Mouse (Mus musculus) mesoderm, embryonic 11.5 days (tissue): ENCODE data around the gene Fhit.

Experiments used
- DNase-seq: peaks from one replicate; pipeline ENCODE4 v3.0.0-alpha.2; 2012; ENCODE audit warnings: low read depth, low spot score

Fhit gene

DNA sequence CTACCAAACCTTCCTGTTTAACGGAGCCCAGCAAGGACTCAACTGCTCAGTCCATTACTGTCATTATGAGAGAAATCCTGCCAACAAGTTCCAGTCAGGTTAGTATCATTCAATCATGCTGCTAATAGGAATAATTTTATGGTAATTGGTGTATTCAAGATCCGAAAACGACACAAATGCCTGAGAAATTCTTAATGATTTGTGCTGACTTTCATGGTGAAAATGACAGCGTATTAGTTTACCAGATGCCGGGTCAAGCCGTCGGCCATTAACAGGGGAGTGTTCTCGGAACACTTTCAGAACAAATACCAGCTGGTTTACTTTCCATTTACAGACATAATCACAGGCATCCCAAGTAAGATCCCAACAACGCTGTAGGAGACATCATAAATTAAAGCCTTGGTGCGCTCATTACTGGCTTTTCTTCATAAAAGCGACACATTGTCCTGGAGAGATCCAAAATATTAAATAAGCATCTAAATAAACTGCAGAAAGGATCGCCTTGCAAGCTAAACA, 451.0 kb downstream of the Fhit start:
- DNase-seq, result no peak

DNA sequence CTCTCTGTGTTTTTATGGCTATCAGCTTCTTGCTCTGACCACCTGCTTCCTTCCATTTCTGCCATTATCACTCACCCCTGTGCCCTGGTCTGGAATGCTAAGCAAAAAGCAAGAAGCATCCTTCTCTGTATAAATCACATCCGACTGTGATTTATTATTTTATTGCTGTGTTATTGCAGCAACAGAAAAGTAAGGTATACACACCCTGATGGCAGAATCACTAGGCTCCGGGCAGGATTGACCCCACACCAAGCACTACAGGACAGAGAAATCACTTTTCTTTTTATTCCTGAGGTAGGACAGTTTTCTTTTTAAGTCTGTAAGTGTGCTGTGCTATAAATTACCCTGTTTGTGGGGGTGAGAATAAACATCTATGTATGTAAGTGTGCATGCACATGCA, 460.1 kb downstream of the Fhit start:
- peak; percentile 26 for DNase-seq

DNA sequence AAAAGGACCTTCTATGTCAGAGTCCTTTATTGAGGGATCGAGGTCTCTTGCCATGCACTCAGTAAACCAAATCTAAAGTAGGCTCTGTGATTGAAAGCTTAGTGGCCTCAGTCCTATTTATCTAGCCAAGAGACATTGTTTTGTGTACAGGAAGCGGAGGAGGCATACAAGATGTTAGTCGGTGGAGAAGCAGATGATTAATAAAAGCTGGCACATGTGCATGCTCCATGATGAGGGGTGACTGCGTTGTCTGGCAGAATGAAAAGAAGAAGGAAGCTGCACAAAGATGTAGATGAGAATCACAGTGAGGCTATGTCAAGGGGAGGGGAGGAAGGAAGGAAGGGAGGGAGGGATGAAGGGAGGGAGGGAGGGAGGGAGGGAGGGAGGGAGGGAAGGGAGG, 481.8 kb downstream of the Fhit start:
- no peak for DNase-seq

DNA sequence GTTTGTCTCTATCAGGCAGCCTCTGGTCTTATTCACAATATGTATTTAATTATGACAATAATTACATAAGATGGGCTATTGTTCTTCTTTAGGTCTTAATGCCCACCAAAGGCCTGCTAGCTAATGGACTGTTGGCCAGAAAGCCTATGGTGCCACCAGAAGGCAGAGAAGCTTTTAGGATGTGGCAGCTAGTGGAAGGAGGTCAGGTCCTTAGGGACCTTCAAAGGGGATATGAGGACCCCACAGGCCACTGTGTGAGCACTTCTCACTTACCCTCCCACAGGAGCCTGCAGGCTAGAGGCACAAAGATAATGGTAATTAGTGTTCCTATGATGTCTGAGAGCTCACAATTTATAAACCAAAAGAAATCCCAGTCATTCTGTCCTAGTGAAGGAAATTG, 482.2 kb downstream of the Fhit start:
- DNase-seq, result no peak

DNA sequence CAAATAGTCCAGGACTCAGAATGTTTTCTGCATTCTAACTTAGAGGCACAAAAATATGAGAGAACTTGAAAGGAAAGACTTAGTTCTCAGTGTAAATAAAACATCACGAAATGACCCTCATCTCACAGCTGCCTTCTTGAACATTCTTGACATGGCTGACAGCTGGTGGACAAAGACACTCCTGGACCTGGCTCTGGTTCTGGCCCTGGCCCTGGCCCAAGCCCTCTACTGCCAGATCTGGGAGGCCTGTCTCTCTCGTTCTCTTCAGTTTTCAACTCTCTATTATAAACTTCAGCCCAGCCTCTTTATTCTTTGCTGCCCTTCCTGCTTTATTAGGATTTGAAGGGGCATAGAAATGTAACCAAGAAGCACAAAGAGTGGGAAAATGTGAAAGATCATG, 484.2 kb downstream of the Fhit start:
- no peak for DNase-seq

DNA sequence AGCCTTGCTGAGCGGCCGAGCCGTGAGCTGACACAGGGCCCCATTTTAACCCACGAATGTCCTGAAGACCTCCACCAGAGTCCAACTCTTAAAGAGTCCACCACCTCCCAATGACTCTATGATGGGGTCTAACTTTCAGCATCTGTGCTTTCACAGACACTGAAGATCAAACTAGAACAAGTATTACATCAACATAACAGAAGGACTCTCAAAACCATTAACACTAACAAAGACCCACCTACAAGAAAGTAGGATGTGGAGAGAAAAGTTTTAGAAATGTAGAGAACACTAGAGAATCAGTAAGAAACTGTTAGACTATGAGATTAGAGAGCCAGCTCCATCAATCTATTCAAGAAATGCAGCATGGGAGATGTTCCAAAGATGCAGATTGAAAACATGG, 501.6 kb downstream of the Fhit start:
- DNase-seq, result no peak

DNA sequence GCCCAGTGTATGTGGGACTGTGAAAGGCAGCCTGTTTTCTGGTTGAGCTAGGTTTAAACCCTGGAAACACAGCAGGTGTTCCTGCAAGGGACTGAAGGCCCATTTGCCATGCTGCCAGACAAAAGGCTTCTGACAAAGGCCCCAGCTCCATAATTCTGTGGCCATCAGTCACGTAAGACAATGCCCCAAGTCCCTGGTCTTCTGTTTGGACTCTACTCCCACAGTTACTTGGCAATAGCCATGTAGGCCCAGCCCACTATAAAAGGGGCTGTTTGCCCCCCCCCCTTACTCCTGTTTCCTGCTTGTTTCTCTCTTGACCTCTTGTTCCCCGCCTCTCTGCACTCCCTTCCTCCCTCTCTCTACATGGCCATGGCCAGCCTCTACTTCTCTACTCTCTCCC, 502.5 kb downstream of the Fhit start:
- DNase-seq, result peak; percentile 58

DNA sequence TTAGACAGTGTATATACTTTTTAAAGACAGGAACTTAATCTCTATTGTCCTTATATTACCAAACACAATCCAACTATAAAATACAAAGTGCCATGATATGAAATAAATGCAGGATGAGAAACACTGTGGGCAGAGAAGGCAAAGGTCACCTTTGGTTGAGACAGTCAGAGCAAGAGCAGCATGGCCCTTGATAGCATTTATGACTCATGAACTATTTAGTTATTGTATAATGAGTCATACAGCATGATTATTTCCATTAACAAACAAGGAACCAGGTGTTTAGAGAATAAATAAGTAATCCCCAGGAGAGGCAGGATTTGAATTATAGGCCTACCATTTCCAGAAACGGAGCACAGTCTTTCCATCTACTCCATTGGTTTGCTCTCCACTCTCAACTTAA, 503.6 kb downstream of the Fhit start:
- no peak for DNase-seq

DNA sequence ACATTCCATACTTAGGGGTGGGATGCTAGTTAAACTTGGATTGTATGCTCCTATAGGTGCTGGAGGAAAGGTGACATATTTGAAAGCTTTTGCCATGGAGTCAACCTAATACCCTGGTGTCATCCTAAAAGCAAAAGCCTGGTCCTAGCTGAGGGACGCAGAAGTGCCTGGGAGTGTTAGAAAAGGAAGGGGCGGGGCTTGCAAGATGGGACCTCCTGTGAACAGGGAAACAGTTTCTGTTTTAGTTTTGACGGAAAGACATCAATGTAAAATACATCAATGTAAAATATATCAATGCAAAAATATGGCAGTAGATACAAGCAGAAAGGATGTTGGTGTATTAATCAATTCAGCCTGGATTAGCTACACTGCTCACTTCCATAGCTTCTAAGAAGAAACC, 504.5 kb downstream of the Fhit start:
- no peak for DNase-seq

DNA sequence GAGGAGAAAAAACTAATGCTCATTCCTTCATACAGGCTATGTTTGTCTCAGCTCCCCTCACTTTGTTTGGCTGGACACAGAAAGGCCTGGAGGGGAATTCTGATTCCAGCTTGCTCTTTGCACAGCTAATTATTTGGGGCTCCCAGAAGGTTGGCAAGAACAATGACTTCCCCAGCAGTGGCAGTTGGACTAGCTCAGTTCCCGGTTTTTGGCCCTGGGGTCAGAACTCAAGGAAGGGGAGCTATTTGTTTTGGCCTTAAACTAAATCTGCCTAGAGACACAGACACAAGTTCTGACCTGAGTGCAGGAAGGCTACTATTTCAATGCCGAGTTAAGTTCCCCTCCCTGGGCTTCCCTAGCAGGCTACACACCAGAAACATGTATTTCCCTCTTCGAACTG, 506.0 kb downstream of the Fhit start:
- no peak for DNase-seq

DNA sequence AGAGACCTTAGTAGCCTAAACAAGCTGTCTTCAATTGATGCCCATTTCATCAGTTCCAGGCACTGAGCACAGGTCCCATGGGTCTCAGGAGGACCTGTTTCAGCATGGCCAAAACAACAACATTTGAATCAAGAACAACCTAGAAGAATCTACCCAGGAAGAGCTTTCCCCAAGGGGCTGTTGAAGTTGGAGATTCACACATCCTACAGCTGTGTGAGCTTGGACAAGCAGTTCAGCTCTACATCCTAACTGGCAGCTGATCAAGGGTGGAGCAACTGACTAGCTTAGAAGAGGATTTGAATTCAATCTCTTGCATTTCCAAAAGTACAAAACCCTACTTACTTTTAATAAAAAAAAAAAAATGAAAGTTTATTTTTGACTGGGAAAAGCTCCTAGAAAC, 514.0 kb downstream of the Fhit start:
- DNase-seq, result no peak

DNA sequence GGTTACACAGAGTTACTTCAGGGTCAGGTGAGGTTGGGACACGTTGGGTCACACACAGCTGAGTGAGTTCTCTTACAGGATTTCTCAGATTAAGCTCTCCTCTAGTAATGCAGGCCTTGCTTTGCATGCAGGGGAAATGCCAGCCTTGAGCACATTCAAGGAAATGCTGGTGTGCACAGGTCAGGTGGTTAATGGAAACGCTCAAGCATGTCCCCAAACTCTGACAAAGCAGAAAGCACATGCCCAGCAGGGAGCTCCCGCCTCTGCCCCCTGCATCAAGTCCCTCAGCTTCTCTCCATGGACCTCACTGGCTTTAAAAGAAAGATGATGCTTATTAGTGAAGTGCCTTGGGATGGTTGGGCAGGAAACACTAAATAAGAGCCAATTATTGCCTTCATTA, 530.1 kb downstream of the Fhit start:
- no peak for DNase-seq

DNA sequence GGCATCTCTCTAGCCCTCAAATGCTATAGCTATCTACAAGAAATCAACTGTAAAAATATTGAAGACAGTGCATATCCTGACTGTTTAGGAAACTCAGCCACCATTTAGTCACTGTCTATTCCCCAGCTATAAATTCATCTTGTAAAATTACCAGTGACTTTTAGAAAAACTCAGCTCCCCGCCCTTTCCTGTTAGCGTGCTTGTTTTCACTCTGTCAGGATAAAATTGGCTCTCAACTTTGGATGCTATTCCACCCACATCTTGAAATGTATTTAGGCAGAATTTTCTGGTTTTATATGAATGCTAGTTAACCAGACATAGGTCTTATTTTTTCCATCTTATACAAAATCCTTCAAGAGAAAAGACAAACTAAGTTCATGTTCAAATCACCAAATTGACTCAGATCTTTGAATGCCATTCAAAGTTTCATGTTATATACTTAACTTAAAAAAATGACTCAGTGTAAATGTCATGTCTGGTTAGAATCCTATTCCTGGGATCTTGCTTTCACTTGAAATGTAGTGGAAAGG, 530.9 kb downstream of the Fhit start:
- no peak for DNase-seq

DNA sequence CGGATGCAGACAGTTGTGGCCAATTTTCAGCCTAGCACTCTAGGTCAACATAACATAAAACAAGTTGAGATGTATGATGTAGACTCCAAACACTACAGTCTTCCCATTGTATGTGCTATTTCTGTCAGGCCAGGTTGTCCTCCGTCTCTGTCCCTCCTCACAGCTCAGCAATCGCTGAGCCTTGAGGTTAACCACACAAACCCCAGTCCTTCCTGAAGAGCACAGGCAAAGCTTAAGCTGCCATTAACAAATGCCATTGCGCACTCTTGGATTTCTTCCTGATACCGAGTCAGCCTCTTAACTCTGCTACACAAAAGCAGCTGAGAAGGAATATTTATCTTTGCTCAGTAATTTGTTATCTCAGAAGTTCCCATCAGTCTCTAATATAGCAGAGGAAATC, 568.4 kb downstream of the Fhit start:
- no peak for DNase-seq

DNA sequence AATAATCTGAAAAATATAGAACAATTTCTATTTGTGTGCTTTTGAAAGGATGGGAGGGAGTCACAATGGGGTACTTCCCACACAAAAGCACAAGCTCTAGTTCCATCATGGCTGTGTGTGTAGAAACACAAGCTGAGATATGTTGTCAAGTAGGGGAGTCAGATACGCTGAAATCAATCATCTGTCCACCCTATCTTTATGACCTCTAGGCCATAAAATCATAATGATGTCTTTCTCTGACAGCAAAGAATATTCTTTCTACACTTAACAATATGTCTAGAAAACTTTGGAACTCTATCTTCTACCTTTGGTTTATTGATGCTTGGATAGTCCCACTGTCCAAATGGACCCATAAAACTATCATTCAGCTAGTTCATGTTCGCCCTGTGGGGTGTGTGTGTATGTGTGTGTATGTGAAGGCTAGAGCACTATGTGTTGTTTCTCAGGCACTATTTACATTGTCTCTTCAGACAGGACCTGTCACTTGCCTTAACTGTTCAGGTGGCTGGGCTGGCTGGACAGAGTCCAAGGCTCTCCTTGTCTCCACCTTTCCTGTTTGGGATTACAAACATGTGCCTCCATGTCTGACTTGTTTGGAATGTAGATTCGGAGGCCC, 592.8 kb downstream of the Fhit start:
- no peak for DNase-seq

DNA sequence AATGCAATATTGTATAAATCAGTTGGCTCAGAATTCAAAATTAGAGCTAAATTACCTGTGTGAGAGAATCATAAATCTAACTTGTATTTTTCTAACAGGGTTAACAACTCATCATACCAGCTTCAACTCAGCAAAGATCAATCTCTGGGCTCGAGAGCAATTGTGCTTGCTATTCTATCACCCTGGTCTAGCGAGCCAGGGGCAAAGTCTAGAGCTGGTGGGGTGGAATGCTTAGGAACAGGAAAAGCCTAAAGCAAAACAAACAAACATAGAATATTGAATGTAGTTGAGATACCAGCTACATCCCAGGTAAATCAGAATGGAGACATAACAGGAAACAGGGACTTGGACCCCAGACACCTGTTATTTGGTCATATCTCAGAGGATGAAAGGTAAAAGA, 594.1 kb downstream of the Fhit start:
- no peak for DNase-seq

DNA sequence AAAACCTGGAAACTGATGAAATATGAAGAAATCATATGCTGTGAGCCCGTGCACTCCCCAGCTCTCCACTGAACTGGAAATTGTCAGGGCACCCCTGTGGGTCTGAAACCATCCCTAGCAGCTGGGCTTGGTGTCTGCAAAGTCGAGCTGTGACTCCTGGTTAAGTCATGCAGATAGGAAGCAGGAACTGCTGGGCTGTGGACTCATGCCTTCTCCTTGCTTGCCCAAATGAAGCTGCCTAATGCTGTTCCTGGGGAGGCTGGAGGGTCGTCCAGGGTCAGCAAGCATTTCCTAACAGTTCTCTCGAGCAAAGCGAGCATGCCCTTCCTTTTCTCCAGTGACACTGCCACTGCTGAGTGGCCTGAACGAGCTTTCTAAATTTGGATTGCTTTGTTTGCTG, 607.1 kb downstream of the Fhit start:
- no peak for DNase-seq

DNA sequence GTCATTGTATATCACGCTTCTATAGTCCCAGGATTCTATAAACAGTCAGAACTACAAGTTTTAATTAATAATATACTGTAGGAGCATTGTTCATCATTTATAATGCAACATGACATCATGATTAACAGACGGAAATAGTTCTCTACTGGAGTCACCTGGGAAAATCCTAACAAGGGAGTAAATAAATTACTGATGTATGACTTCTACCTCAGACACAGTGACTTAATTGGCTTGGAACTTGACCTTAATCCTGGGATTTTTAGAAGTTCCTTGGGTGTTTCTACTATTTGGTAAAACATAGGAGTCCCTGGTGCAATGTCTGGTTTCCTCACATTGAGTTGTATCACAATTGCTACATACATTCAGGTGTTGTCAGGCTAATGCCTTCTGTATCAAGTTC, 613.2 kb downstream of the Fhit start:
- no peak for DNase-seq

DNA sequence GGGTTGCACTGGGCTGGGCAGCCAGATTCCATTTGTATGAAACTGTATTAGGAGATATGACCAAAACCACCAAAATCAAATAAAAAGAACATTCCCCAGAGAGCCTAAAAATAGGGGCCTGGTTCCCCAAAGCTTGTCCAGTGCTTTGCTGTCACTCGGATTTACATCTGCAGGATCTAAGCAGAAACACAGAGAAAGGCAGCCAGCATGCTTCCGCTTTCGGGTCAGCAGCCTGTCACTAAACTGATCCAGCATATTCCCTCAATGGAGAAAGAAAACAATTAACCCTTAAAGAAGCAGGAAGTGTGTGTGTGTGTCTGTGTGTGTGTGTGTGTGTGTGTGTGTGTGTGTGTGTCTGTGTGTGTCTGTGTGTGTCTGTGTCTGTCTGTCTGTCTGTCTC, 615.9 kb downstream of the Fhit start:
- no peak for DNase-seq

DNA sequence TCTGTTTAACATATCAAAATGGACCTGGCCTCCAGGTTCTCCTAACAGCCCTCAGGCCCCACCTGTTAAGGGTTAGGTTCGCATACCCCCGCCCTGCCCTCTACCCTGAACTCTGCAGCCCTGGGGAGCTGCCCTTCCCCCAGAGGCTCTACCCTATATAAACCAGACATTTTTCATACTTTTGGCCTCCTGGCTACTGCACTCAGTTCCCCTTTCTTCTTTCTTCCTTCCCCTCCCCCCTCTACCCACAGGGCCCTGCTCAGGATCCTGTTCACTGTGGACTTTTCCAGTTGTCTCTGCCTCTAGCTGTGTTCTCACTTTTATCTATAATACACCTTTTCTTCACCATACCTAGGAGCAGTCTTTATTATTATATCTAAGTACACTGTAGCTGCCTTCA, 627.0 kb downstream of the Fhit start:
- no peak for DNase-seq

DNA sequence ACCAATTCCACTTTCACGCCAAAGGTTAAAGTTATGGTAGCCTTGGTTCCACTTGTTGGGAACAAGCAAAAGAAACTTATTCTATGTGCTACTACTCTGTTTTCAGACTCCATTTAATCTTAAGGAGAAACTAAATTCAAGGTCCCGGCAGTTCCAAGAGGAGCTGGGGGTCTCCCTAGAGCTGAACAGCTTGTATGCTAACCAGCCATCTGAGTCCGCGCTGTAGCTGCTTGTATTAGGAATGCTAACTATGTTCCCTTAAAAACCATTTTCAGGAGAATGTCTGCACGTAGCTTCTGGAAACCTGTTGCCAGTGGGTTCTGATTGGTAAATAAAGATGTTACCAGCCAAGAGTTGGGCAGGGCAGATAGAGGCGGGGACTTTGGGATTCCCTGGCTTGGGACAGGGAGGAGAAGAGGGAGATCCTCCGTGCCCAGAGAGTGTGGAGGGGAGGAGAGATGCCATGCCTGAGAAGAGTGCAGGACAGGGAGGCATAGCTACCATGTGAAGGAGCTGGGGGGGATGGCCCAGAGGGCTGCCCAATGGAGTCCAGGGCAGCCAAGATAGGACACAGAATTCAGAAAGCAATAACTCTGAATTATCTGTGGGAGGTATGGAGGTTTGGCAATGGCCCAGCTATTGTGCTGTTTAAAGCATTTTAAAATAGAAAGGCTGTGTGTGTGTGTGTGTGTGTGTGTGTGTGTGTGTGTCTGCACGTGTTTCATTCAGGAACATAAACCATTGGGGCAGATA, 629.9 kb downstream of the Fhit start:
- no peak for DNase-seq

DNA sequence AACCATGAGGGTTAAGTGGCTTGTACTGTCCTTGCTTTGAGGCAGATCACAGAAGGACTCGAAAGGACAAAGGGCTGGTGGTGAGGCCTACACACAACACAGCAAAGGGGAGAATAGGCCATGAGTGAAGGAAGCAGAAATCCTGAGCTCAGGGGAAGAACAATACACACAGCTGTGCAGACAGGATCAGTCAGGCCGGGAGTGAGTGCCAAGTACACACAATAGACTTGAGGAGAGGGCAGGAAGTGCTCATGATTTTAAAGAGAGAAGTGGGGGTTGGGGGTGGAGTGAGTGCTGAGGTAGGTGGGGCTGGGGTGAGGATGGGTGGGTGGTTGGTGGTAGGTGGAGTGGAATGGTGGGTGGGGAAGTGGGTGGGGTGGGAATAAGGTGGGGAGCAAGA, 635.0 kb downstream of the Fhit start:
- DNase-seq, result no peak

DNA sequence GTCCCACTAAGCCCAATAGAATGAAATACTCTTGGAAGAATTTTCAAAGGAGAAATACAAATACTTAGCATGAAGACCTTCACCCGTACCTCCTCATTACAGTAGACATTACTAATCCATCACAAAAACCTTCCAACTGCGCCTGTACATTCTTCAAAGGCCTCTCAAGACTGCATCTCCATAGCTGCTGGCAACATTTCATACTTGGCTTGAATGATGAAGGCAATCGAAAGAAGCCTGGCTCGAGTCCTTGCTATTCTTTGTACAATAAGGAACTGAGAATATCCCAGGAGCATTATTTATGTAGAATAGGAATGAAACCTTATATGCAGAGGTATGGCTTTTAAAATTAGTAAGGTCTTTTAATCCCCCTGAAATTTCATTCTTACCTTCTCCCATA, 636.0 kb downstream of the Fhit start:
- no peak for DNase-seq
